Mouse (Mus musculus) kidney, postnatal 36 days (tissue): ENCODE measurements around the gene Hsh2d.

Source experiments
- DNase-seq, 2 experiments: peaks; one replicate each; pipeline ENCODE4 v3.0.0; 2021 to 2022; ENCODE audit warnings: mixed read lengths in 2 of 2

The Hsh2d gene

DNA sequence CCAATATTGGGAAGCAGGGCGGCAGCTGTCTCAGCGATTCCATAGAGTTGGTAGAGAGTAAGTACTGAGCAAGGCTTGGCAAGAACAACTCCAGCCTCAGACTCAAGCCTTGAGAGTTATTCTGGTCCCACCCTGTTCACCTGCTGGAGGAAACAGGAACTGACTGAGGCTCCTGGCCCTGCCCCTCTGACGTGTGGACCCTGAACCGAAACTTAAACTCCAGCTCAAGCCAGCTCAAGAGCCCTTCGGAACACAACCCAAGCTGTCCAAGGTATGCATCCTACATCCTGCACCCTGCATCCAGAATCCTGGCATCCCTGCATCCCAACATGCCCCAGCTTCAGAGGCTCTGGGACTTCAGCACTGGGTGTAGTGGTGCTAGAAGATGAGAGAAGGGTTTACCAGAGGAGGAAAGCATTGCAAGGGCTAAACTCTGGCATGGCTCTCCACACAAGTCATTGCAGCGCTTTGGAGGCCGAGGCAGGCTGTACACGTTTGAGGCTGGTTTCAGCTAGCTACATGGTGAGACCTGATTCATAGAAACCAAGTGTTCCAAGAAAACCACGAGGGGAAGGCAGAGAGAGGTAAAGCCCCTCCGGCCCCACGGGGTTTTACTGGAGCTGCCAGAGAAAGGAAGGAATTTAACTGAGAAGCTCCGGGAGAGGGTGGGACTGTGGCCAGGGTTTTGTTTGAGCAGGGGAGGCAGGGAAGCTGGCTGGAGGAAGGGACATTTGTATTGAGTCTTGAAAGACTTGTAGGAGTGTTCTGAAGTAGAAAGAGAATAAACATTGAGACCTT lies at the start of gene Hsh2d:
TSS of gene Hsh2d (plus strand) at position 222 of the 798 bp plus-strand sequence.
- peak in 1 of 2 experiments; percentile 19 for DNase-seq

DNA sequence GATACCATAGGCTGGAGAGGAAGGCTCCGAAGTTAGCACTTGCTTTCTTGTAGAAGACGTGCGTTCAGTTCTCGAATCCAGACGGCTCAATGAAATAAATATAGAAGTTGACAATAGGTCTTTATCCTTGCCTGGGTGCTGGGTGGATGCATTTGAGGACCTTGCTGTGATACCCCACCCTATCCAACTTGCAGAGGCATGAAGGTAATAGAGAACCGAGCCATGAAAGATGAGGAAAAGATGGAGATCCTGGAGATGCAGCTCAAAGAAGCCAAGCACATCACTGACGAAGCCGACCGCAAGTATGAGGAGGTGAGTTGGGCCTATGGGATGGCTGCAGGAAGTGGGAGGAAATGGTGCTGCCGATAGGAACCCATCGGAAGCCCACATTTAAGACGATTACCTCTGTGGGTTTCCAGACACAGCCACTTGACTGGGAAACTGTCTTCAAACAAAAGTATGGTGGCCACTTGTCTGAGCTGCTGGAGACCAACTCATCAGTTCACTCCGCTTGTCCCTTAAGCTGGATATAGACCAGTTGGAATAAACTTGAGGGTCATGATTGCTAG lies 46.1 kb upstream of the Hsh2d start:
- DNase-seq, result no peak

DNA sequence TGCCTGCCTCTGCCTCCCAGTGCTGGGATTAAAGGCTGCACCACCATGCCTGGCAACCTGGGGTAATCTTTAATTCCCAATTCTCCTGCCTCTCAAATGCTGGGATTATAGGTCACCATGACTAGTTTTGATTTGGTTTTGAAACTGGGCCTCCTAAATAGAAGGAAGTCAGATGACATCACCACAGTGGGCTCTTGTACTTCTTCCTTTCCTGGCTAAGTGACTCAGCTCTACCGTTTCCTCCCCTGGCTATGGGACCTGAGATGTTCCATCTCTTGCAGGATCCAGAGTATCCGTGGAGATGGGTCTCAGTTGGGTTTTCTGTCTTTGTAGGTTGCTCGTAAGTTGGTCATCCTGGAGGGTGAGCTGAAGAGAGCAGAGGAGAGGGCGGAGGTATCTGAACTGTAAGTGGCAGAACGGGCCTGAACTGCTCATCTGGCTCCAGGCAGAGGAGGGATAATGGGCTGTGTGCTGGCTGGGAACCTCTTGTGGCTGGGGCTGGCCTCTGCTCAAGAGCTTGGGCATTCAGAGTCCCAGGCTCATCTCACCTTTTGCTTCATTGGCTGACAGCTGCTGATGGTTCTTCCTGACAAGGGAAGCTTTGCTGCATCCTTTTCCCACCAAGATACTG lies 45.0 kb upstream of the Hsh2d start:
- DNase-seq, result no peak

- no peak for DNase-seq
Measured at GRCm38 (mm10) chr8:72145511-72145910, 43.9 kb upstream of the Hsh2d start.

GRCm38 (mm10) chr8:72146056-72146455 lies 43.4 kb upstream of the Hsh2d start:
- no peak for DNase-seq

GRCm38 (mm10) chr8:72146556-72146955 lies 42.9 kb upstream of the Hsh2d start:
- DNase-seq, result no peak

GRCm38 (mm10) chr8:72147266-72147665 lies 42.2 kb upstream of the Hsh2d start:
- DNase-seq, result peak; percentile 20 to 28

- DNase-seq, result no peak
Measured at GRCm38 (mm10) chr8:72149056-72149455, 40.4 kb upstream of the Hsh2d start.

DNA sequence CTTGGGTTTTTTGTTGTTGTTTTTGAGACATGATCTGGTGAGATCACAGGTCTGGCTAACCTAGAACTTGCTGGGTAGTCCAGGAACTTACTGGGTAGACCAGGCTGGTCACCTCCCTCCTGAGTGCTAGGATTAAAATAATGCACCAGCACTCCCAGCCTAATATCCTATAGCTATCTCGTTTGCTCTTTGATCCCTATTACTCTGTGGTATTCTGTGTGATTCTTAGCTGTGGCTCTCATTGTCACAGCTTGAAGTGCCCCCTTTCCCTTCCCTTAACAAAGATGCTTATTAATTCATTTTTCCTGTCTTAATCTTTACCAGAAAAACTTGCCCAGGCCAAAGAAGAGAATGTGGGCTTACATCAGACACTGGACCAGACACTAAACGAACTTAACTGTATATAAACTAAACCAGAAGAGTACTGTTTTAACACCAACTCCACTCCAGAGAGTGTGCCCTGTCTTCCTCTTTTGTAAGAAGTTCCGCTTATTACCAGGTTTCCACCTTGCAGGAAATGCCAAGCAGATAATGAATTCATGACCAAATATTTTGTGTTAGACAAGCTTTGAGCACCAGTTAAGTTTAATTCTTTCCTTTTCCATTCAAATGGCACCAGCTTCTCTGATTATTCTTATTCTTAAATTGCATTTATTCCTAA lies 37.9 kb upstream of the Hsh2d start:
- no peak for DNase-seq

DNA sequence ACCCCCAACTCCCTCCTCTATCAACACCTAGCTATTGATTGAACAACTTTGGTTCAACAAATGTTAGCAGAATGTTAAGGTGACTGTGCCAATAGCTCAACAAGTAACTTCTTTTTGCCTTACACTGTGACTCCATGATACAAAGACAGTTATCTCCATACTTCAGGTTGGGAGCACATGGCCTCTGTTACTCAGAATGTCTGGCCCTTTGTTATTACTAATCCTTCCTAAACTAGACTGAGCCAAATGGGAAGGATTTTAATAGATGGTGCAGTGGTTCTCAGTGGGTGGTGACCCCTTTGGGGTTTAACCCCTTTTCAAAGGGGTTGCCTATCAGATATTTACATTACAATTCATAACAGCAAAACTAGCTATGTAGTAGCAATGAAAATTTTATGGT lies 36.1 kb upstream of the Hsh2d start:
- DNase-seq, result no peak

DNA sequence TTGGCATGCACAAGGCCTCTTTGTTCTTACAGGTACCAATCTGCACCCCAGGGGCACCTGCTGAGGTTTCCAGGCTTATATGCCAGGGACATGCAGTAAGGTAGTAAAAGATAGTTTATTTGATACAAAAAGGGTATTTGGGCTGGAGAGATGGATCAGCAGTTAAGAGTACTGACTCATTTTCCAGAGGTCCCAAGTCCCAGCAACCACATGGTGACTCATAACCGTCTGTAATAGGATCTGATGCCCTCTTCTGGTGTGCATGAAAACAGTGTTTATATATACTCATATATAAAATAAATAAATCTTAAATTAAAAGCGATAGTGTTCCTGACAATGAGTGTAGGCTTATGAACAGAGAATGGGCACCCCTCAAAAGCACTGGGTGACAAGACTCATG lies 31.3 kb upstream of the Hsh2d start:
- no peak for DNase-seq

GRCm38 (mm10) chr8:72158726-72159125 lies 30.7 kb upstream of the Hsh2d start:
- DNase-seq, result no peak

GRCm38 (mm10) chr8:72160007-72160406 lies 29.4 kb upstream of the Hsh2d start:
- DNase-seq, result no peak

DNA sequence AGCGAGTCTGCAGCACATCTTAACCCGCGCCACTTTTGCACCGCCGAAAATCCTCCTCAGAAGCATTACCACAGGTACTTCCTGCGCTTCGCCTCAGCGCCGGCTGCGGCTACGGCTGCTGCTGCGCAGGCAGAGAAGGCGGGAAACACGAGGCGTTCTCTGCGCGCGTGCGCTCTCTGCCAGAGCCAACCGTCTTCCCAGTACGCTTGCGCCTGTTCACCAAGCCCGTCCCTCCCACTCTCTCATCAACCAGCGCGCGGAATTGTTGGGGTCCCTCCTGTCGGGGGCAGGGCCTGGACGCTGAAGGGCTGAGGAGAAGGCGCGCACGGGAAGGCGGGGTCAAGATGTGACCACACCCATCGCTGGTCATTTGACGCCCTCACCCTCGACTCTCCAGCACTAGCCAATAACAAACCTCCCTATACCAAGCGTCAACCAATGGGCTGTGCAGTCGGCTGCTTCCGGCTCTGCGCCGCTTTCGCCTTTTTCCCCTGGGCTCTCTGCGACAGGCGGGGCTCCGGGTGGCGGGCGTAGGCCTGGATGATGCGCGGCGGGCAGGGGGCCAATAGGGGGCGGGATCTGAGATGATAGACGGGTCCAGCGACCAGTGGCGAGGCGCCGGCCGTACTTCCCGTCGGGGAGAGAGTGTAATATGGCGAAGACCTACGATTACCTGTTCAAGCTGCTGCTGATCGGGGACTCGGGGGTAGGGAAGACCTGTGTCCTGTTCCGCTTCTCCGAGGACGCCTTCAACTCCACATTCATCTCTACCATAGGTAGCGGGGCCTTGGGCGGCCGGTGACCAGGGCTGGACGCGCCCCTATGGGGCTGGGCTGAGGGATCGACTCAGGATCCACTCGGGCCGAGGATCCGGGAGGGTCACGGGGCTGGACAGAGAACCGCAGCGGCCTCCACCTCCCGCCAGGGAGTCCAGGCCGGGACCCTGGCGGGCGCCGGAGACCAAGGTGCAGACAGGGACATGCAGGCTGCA lies 28.4 kb upstream of the Hsh2d start, which contains the start of gene Rab8a:
TSS of gene Rab8a (plus strand) at position 494 of the 991 bp plus-strand sequence.
- DNase-seq, result peak; percentile 99 to 100

DNA sequence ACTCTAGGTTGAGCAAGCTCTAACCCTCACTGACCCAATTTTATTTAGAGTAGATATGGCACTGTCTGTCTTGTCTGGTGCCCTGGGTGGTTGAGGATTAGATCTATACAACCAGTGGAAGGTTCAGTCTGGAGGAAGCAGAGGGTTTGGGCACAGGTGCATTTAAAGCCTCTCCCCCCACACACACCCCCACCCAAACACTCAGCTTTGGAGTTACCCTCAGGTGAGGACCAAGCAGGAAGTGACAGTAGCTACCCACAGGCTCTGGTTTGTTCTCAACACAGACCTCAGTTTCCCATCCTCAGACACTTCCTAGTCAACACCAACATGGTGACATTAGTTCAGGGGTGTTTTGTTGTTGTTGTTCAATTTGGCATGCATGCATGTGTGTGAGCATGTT lies 26.6 kb upstream of the Hsh2d start:
- DNase-seq, result no peak

DNA sequence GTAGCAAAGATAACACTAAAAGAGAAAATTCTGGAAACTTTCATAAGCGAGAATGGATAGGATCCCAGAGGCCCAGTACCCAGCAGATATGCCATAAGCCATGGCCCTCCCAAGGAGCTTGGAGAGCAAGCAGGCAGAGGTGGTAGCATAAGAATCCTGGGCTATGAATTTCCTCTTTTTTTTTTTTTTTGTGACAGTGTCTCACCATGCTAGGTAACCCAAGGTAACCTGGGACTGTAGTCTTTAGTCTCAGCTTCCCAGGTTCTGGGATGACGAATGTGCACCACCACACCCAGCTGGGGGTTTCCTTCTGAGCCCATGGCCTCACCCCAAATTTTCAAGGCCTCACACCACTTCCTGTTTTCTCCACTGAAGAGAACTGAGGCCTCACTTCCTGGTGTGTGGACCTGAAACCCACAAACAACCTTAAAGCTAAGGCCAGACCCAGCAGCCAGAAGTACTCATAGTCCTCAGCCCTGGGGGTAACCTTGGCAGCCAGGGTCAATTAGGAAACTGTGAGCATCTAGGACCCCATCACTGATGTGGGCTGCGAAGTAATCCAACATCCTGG lies 20.3 kb upstream of the Hsh2d start:
- DNase-seq, result no peak

GRCm38 (mm10) chr8:72169681-72170249 lies 19.7 kb upstream of the Hsh2d start:
- peak; percentile 76 to 83 for DNase-seq

GRCm38 (mm10) chr8:72177346-72177925 lies 12.0 kb upstream of the Hsh2d start:
- DNase-seq, result peak; percentile 59 to 86

GRCm38 (mm10) chr8:72183554-72184202 lies 5.8 kb upstream of the Hsh2d start:
- DNase-seq, result no peak

DNA sequence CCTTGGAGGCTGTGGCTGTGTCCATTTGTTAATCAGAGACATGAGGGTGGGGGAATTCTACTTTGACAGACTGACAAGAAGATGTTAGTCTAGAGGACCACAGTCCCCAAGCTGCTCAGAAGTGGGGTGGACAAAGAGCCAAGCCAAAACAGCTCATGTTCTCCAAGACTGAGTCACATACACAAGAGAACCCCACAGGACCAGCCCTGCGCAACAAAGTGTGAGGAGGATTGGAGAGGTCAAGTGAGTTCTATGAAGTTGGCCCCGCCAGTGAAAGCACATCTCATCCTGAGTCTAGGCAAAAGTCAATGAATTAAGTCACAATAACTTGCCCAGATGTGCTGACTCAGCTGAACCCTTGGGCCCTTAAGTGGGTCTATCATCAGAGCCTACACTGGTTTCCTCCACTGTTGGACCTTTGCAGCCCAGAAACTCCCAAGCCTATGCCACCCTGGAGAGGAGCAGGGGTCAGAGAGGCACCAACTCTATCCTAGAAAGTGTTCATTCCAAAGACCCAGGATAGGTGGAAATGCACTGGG lies 1.6 kb upstream of the Hsh2d start:
- DNase-seq, result no peak
